Mouse (Mus musculus) 416B (cell line): ENCODE results near the gene D430041D05Rik.

Experiments
- DNase-seq: peaks from one replicate; pipeline ENCODE4 v3.0.0; 2011; ENCODE audit warnings: low read depth

The D430041D05Rik gene

DNA sequence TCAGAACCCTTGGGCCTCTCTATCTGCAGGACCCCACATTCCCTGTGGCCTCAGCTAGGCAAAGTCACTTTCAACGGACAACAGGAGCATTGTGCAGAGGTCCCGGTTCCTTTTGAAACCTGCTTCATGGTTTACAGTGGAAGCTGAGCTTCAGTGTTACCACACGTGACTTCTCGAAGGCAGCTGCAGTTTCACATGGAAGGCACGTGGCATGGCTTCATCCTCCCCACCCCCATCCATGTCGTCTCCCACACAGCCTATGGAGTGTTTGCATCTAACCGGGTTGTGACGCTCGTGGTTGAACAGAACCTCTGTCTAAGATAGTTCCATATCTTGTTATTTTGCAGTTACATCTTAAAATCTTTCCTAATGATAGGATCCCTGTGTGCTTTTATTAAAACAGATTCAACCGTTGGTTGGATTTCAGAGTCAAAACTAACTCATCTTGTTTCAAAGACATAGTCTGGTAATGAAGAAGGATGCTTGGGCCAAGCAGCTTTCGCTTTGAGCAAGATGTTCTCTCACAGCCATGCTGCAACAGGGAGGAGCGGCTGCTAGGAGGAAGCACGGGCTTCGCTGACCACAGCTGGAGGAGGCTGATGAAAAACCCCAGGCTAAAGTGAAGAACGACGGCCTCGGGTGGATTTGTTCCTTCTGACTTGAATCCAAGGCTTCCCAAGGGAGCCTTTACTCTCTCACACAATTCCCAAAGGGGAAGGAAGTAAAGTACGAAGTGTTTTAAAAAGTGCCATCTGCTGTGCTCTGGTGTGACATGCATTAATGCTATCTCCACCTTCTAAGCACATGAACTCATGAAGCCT lies 149.7 kb downstream of the D430041D05Rik start:
- DNase-seq, result no peak

DNA sequence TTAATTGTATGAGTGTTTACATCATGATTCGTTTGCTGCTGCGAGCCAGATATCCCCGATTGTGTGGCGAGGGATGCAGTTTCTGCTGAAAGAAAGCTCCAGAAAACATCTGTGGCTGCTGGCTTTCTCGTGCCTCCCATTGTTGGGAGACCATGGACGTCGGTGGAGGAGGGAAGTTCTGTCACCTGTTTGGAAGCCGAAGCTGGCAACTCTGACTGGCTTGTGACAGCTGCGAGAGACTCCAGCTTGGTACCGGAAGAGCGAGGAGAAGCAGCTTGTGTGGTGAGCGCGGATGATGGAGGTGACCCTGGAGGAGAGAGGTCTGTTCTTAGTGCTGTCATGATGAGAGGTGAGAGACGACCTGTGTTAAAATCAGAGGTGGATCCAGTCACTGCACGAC lies 154.2 kb downstream of the D430041D05Rik start:
- no peak for DNase-seq

DNA sequence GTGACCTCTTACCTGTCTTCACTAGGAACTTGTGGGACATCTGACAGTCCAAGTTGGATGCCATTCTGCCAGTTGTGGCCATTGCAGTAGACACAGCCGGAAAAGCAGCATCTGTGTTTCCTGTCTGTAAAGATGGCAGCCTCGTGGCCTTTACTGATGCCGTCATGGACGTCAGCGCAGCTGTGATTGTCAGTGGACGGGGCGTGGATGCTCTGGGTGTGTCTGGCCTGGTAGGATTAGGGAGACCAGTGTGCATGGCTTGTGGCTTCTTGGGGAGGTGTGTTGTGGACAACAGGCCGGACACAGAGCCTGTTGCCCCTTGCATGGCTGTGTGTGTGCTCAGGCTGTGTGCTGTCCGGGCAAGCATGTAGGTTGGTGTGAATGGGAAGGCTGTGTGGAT lies 155.9 kb downstream of the D430041D05Rik start:
- DNase-seq, result no peak

- DNase-seq, result no peak
These were observed 157.5 kb downstream of the D430041D05Rik start for GRCm38 (mm10) chr2:104253341-104253740.

GRCm38 (mm10) chr2:104251647-104252046 lies 159.2 kb downstream of the D430041D05Rik start:
- no peak for DNase-seq

GRCm38 (mm10) chr2:104249856-104250255 lies 161.0 kb downstream of the D430041D05Rik start:
- no peak for DNase-seq

- DNase-seq, result no peak
These were observed 164.0 kb downstream of the D430041D05Rik start for GRCm38 (mm10) chr2:104246851-104247250.

DNA sequence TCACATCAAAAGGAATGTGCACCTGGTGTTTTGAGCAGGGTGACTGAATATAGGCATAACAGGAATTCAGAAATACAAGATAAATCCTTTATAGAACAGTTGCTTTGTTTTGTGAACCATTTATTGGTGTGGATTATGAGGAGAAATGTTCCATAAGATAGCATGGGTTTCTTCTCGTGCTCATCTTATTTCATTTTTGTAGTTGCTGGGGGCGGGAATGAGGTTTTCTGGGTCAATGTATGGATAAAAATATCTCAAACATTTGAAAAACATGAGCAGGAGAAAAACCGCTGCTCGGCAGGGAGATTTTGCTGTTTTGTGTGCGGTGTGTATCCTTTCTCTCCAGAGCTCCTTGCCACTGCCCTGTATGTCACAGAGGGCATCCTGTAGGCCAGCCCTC lies 168.8 kb downstream of the D430041D05Rik start:
- DNase-seq, result no peak

DNA sequence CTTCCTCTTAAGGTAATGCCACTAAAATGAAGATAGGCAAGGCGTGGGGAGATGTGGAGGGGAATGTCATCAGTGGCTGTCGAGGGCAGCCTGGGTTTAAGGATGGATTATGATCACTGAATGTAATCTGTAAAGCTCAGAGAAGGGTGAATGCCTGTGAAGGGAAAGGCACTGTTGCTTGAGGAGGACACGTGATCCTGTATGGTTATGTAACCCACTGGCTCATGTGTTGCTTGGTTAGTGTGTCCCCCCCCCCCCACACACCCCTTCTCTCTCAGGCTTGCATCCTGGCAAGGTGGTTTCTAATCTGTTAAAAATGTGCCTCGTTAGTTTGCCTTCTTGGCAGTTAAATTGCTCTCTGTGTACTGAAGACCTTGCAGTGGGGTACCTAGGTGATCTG lies 173.7 kb downstream of the D430041D05Rik start:
- DNase-seq, result no peak

GRCm38 (mm10) chr2:104230444-104230843 lies 180.4 kb downstream of the D430041D05Rik start:
- DNase-seq, result no peak

DNA sequence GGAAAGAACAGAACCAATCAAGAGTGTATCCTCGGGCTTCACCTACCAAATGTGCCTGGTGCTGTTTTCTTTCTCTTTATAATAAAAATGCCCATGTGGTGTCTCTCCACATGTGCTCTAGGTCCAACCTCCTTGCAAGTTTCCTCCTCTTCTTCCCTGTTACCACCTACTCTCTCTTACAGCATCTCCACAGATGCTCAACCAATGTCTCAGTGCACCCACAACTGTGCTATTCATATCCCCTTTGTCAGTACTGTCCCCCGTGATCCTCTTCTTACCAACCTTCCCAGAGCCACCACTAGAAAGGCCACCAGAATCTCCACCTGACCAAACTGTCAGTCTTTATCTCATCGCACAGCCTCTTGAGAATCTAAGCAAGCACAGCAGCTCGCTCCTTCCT lies 184.8 kb downstream of the D430041D05Rik start:
- no peak for DNase-seq

GRCm38 (mm10) chr2:104219733-104220391 lies 191.0 kb downstream of the D430041D05Rik start:
- no peak for DNase-seq

DNA sequence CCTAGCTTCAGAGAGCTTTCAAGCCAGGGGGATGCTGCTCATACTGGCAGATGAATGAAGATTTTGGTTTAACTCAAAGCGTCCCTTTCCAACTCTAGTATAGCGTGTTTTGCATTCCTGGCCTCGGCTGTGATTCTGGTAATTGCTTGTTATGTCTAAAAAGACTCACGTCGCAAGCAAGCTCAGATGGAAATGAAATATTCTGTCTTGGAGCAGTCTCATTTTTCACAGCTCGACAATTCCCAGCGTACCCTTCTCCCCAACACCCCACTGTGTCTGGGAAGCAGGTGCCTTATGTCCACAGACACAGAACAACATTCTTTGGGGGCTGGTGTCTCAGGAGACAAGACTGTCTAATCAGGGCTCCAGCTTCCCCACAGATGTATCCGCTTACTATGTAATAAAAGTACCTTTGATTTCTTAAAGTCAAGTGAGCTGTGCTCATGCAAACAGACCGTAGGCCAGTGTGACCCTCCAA lies 192.2 kb downstream of the D430041D05Rik start:
- DNase-seq, result no peak

DNA sequence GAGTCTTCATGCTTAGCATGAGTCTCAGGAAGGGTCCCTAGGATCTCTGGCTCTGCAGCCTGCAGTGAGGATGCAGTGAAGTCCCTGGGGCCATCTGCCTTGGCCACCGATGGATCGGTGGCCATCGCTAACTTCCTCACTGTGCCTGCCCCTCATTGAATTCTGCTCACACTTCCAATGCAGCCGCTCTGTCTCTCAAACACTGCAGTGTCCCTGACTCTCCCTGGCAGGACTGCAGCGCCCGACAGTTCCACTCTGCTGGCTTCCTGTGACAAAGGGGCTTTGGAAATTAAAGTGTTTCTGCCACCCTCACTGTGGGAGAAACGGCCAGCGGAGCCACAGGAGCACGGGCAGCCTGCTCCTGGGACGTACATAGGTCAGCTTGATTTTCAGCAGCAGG lies 192.7 kb downstream of the D430041D05Rik start:
- no peak for DNase-seq

DNA sequence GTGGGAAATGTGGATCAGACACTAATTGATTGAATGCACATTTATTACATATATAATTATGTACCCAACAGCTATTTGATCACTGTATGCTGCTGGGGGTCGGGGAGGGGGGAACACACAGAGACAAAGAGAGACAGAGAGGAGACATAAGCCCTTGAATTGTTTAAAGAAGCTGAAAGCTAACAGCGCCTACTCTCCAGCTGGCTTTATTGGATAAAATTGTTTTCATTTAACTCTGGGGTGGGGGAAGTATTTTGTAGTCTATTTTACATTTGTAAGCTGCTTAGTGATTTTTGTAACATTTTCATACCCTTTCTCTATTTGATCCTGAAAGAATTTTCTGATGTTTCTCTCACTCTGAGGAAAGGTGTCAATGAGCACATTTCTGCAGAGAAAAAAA lies 201.4 kb downstream of the D430041D05Rik start:
- no peak for DNase-seq

GRCm38 (mm10) chr2:104208415-104208814 lies 202.4 kb downstream of the D430041D05Rik start:
- DNase-seq, result no peak

DNA sequence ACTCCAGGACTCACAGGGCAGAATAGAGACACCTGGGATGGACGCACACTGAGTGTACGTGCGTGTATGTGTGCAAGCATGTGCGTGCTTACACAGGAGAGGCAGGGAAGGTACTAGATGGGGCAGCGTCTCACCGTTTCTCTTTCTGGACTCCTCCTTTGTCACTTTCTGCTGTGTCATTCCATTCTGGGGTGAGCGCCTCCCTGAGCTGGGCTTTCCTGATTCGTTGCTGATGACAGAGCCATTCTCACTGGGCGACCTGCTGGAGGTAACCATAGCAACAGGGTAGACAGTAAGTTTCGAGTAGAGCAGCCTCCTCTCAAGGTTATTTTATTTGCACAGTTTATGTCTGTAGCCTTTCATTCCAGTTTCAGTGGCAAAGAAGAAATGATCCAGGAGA lies 202.9 kb downstream of the D430041D05Rik start:
- DNase-seq, result peak; percentile 5

DNA sequence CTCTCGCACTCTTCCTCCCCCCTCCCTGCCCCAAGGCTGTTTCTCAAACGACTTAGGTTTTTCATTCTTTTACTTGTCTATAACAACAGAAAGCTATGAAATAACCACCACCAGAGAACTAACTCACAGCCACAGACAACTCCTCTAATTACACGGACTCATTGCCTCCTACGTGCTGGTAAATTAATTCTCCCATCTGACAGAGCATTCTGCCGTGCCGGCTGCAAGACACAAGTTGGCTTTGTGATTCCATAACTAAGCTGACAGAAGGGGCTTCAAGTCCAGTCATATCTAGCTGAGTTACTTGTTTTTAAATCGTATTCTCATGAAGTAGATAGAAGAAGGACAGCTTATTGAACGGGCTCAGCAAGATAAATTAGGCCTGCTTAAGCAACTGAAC lies 205.2 kb downstream of the D430041D05Rik start:
- no peak for DNase-seq

DNA sequence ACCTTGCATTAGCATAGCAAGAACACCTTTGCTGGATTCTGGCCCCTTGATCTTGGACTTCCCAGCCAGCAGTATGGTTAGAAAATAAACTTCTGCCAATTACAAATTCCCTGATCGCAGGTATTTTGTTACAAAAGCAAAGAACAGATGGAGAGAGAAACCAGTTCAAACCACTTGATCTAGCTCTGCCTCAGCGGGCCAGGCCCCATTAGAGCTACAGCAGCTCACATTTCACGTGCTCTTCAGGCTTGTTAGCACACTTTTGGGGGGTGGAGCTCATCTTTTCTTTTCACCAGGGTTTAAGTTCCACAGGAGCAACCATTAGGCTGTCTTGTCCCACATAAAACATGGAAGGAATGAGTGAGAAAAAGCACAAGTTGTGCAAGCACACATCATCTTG lies 210.6 kb downstream of the D430041D05Rik start:
- no peak for DNase-seq

GRCm38 (mm10) chr2:104198186-104198585 lies 212.6 kb downstream of the D430041D05Rik start:
- DNase-seq, result no peak

DNA sequence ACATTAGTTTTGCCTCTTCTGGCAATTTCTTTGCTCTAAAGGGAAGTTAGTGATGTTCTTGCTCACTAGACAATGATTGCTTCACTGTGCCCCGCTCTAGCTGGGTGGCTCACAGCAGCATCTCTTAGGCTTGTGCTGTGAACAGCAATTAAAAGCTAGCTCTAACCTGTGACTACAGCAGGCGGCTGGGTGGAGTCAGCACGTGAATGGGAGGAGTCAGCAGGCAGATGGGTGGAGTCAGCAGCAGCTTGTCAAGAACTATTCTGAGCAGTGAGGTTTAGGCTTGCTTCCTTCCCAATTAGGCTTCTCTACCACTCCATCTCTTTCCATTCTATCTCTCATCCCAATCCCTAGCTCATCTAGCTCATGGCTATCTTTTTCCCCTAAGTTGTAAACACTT lies 213.5 kb downstream of the D430041D05Rik start:
- DNase-seq, result no peak

DNA sequence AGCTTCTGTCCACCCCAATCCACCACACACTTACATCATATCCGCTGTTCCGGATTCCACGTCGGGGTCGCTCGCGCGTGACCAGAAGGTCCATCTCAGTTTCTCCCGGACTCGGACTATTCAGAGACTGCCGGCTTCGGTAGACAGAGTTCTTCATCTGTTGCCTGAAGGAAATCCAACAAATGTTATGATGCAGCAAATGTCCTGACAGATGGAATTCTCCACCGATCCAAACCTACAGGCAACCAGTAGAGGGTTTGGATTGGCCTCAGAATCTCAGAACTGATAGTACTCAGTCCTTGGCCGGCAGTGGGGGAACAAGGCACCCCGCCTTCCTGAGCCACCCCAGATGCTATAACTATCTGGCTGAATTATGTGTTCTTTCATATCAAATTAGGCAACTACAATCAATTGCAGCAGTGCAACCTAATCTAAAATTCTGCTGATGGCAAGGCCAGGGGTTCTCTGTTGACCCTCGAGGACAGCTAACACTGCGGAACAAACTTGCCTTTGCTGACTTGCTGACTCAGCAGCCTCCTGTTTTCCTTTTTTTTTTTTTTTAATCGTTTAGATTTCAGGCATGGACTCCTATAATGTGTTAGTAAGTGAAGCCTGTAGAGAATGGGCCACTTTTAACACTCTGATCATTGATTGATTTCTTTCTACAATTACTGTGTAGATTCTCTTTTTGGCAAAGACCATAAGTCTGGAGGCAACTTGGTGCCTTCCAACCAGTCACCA lies 218.2 kb downstream of the D430041D05Rik start:
- no peak for DNase-seq

DNA sequence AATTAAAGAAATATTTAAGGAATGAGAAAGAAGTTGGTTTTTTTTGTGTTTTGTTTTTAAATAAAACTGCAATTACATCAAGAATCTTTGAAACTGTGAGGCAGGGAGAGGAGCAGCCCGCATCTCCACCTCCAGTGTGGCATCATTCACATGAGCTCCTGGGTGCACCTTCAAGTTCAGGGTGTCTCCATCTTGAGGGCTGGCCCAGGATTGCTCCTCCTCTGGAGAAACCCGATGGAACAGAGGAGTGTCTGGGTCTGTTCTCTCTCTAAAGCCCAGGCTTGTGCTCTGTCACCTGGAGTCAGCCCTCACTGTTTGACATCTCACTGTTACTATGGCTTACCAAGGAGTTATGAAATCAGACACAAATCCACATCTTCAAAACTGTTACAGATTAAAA lies 219.1 kb downstream of the D430041D05Rik start:
- DNase-seq, result no peak
